Mouse (Mus musculus) adrenal gland, adult 2 months (tissue): ENCODE results near the gene Bmp2k. TPM values are rescaled to one million over a fixed set of nuclear protein-coding genes. Genes with fewer than 3 reads are reported as not detected.
A peak's percentile ranks its signal among the peaks of the same experiment; 100 is the strongest.

ENCODE experiments used
- DNase-seq: peaks from one replicate; pipeline ENCODE4 v3.0.0; 2021
- long read RNA-seq: library from polyadenylated mRNA; stranded (forward); transcript quantifications from one replicate; pipeline ENCODE4 v2.0.0, GENCODE M21; 2021
- polyA plus RNA-seq: library from polyadenylated mRNA; depleted of rRNA; stranded (reverse); fragments of >200 nt; gene quantifications from 2 replicates; pipeline ENCODE4 v1.2.3, GENCODE M21; 2012; rRNA removed
- total RNA-seq, 2 experiments: library from RNA; stranded (reverse); gene quantifications; 2 replicates each; pipeline ENCODE4 v1.2.3; 2021

Gene Bmp2k
- total RNA-seq = 10 to 100 TPM; 26.0 to 38.8 TPM
- 9.5 and 10.6 TPM in 2 replicates for polyA plus RNA-seq
- long read RNA-seq, transcript Bmp2k-202 (14 exons, 3,244 nt) = major isoform, 8 of 11 reads
- long read RNA-seq, partial matches to known transcripts = 2 of 11 reads
- long read RNA-seq, other reads (novel, unspliced or antisense) = 1 of 11 reads

DNA sequence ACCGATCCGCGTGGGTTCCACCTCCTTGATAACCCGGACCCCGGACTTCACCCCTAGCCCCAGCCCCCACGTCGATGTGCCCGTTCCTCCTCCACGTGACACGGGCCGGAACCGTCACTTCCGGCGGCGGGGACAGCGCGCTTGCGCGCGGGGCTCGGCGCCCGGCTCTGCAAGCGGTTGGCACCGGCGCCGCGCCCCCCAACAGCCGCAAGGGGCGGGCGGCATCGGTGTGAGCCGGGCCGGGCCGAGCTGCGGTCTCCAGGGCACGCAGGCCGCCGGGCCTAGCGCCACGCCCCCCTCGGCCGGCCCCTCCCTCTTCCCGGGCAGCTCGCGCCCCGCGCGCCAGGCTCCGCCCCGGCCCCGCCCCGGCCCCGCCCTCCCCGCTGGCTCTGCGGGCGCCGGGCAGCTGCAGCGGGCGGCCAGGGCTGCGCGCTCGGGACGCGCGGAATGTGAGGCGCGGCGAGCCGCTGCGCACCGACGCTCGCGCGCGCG lies at the start of gene Bmp2k:
Gene Bmp2k (plus strand): TSS at position 380 of the 492 bp plus-strand sequence.
- peak; percentile 97 for DNase-seq

DNA sequence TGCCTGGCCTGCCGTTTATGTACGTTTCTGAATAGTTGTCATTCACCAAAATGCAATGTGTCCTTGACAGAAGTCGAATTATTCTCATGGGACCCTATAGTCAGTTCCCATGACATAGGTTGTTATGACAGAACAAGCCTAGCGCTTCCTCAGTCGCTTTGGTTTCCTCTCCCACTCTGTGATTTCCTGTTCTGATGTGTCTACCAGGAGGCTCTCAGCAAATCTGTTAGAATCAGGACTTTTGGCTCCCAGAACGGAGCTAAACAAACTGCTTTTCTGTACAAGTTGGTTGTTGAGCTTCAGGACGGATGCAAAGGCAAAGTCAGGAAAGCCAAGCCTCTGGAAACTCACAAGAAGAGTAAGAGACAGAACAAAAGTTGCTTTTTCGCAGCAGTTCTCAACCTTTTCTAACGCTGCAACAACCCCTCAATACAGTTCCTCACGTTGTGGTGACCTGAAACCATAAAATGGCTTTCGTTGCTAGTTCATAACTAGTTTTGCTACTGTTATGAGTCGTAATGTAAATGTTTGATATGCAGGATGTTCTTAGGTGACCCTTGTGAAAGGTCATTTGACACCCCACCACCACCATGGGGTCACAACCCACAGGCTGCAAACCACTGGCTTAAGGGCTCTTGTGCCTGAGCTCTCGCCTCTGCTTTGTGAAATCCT lies 48.5 kb upstream of the Bmp2k start:
- no peak for DNase-seq

DNA sequence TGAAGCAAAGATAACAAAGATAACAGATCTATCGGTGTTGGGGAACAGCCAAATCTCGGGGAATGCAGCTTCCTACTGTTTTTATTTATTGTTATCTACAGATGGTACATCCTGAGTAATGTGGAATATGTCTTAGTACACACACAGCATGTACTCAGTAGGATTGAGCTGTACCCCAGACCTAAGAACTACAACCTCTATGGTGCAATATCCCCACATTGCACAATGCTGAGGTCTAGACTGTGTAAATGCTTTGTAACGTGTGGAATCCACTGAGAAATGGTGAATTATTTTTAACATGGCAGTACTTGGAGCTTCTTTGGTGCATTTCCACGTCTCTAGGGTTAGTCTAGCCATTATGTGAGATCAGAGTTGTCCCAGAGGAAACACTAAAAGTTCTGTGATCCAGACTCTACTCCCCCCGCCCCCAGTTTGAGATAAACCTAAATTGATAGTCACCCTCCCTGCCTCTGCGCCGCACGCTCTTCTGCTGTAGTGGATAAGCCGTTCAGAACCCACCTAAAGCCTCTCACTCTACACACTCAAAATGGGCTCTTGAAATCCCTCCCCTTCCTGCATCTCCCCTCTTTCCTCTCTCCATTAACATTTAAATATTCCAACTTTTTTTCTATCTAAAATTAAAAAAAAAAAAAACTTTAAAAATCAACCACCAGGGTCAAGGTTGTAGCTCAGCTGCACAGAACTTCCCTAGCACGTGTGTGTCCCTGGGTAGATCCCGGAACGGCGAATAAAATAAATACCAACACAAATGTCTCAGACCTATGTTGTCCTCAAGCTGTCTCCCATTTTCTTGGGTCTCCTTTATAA lies 47.4 kb upstream of the Bmp2k start:
- no peak for DNase-seq

DNA sequence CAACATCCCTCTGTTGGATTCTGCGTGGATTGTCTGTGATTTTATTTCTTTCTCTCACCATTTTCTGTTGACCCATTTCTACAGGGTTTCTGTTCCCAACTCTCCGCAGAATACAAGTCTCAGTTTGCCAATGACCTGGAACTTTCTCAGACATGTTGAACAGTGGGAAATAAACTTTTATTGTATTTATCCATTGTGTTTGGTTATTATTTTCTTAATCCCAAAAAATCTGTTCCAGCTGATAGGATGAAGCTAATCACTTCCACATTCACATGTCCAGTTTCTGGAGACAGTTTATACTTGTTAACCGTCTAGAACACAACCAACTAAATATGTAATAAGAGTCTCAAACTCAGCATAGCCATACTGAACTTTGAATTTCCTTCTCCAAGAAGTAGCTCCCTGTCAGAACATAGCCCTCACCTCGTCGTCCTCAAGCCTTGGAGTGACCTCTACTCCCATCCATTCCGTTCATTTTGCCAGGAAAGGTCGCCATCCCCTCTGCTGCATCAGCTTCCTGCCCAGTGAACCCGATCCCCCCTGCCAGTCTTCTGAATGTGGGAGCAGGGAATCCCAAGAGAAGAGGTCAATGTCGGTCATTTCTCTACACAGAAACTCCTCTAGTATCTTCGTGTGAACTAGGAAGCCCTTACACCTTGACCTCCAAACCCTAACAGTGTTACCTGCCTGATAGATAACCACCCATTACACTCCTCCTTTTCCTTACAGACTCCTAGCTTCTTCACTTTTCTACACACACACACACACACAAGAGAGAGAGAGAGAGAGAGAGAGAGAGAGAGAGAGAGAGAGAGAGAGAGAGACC lies 46.6 kb upstream of the Bmp2k start:
- no peak for DNase-seq

DNA sequence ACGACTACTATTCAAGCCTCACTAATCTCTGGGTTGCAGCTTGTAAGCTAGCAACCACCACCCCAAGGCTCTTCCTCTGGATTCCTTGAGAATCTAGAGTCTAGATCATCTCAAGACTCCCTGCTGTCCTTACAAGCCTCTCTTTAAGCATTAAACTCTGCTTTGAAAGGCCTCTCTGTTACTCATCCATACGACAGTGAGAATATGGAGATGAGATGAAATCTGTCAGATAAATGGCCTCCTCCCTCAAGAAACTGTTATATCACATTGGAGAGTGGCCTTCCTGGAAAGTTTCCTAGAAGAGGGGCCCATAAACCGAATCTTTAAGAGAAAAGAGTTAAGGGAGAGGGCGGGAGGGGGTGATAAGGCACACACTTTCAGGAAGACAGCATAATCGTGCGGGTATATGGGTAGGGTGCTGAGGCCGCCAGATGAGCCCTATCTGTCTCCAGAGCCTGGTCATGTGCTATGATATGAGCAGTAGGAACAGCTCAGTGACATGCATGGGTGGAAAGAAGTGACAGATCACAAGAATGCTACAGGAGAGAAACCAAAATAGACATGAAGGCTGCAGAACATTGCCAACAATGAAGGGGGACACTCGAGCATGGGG lies 45.9 kb upstream of the Bmp2k start:
- DNase-seq = no peak

DNA sequence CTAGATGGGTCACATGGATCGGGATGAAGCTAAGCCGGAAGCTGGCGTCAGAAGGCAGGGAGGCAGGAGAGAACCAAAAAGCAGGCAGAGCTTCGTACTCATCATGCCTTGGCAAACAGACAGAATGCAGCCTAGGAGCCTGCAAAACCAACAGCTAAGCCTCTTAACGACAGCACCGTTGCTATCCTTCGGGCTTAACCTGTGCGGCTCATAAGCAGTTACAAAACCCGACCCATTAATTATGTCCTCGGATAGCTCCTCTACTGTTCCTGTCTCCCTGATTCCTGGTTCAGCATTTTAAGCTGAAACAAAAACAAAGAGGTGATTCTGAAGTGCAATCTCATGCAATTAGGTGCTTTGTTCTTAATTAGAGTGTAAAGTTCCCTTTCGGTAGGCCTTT lies 43.4 kb upstream of the Bmp2k start:
- no peak for DNase-seq

DNA sequence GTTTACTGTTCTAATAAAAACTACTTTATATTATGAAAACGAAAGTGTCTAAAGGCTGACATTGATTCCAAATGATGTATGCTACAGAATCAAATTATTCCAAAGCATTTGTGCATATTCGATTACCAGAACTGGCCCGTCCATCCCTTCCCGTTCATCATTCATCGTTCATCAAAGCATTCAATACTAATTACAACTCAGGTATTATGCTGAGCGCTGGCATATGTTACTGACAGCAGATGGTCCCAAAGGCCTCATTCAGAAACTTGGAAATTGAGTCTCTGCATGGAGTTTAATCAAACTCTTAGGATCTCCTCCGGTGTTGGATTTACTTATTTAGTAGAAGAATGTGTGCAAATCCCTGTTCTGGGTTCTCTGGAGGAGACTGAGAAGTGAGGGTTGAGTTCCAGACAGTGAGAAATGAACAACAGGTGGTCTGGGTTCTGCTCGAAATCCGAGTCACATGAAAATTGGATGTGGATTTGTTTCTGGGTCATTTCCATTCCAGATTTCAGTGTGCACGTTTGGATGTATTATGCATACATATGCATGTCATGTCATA lies 42.9 kb upstream of the Bmp2k start:
- DNase-seq = no peak

DNA sequence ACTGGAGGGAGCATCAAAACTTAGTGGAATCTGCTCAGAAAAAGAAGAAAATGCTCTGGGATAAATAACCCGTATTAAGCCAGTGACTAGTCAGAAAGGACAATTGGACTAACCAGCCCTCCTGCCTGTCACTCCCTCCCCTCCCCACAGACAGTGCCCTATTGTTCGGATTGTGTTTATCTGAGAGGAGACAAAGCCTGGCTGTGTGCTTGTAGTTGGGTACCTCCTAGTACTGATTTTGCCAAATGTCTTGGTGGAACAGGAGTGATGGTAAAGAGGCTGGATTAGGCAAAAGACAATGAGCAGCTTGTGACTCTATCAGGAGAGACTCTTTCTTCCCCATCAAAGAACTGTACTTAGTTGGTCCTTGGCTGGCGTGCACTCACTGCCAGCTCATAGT lies 40.6 kb upstream of the Bmp2k start:
- DNase-seq = no peak

DNA sequence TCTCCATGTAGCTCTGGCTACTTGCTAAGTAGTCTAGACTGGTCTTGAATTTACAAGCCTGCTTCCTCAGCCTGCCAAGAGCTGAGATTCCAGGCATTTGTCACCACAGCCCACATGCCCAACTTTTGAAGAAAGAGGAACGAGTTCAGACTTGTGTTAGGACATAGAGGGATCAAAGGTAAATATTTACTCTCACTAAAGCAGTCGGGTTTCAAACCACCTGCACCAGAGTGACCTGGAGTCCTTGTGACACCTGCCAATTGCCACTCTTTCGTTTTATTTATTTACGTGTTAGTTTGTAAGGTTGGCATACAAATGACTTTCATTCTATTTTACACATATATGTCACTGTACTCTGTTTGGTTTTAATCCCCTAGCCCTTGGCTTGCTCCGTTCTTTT lies 36.4 kb upstream of the Bmp2k start:
- DNase-seq = no peak

DNA sequence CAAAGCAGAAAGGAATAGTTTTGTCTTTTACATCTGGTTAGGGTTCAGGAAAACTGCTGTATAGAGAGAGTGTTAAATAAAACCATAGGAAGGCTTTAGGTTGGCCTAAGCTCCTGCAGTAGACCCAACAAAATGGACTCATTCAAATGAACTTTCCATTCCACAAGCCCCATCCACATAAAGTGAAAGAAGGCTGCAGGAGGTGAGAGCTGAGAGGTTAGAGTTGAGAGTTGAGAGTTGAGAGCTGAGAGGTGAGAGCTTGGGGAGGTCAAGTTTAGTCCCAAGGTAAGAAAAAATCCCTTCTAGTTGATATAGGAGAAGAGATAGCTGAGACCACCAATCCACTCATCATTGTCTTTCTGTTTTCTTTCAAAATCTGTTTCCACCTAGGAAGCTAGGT lies 35.6 kb upstream of the Bmp2k start:
- no peak for DNase-seq

DNA sequence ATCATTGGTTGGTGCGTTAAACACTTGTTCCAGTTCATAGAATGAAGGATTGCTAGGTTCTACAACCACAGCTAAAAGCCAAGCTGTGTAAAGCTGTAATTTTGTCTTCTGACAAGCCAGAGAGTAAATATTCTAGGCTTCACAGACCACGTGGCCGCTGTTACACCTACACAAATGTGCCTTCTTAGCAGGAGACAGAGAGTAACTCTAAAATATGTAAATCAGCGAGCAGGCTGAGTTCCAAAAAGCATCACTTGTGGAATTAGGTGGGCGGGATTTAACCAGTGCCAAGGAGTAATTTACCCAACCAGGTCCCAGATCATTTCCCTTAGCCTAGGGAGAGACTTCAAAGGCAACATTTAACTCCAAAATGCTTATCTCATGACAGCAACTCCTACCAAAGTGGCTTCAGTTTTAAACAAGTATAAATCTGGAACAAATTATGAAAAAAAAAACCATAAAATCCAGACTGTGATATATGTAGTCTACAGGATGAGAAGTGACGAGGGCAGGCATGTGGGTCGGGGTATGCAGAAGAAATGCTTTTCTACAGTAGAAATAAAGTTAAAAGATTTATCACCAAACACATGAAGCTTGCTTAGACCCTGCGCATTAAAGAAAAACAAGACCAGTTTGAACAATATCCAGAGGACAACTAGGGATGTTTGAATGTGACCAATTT lies 35.1 kb upstream of the Bmp2k start:
- DNase-seq = no peak

DNA sequence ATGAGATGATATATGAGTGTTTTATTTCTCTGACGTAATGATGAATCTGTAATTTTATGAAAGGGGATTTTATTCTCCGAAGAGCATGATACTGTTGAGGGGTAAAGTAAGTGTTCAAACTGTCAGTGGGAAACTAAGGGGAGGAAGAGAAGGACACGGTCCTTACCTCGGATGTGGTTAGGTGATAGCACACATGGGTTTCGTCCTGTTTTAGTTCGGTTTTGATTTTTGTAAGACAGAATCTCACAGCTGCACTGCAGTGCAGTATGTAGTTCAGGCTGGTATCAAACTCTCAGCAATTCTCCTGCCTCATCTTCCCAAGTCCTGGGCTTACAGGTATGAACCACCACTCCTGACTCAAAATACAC lies 34.6 kb upstream of the Bmp2k start:
- no peak for DNase-seq

DNA sequence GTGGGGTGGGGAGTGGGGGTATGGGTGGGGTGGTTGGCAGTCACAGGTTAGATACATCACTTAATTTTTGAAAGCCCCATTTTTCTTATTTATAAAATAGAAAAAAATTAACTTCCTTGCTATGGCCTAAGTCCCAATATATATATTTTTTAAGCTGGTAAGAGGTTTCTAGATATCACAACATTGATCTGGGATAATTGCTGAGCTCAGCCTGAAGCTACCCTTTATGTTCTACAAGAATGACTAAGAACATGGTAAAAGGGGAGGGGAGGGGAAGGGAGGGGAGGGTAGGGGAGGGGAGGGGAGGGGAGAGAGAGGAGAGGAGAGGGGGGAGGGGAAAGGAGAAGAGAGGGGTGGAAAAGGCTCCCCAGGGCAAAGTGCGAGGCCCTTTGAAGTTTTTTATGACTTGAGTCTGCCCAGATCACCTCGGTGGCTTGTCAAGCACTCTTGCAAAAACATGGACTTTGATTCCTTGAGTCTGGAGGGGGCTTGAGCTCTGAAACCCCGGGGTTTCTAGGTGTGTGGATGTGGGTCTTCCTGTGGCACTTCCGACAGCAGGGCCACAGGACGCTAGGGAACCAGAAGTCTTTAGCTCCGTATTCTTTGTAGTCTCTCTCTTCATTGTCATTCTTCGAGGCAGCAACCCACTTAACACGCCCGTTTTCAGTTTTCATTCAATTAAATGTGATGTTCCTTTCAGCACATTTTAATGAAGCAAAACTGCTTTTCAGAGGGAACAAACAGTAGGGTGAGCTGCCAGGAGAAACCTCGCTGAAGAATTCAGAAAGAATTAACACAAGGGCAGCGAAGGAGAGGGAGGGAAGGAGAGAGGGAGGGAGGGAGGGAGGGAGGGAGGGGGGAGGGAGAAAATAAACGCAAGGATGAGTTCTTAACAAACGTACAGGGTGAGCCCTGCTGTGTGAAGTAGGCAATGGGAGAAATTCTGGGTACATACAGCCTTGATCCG lies 33.1 kb upstream of the Bmp2k start:
- peak; percentile 22 for DNase-seq

DNA sequence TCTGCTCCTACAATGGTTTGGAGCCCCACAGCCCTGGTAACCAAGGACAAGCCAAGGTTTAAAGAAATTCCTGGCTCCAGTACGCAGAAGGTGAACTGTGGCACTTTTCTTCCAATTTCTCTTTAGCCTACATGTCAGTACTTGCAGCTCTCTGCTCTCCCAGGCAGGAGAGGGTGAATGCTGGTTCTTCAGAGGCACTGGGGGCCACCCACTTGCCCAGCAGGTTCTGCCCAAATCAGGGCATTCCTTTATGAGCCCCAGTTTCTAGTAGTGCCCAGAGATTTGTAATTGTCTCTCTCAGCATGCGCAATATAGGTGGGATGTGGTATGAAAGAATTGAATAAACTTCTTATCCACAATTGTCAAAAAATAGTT lies 32.5 kb upstream of the Bmp2k start:
- DNase-seq = no peak

DNA sequence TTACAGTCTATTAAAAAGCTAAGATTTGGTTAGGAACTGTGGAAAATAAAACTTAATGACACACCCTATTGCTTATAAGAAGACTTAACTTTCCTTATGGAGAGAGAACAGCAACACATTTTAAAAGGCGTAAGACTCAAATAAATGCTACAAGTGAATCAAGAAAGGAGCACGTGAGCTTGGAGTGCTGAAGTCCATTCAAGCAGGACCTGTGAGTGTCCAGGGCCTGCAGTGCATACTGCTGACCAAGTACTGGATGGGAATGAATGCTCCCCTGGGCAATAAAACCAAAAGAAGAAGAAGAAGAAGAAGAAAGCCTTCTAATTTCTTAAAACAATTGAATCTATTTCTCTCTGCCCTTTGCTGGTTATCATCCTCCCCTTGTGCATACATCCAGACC lies 32.0 kb upstream of the Bmp2k start:
- DNase-seq = no peak

DNA sequence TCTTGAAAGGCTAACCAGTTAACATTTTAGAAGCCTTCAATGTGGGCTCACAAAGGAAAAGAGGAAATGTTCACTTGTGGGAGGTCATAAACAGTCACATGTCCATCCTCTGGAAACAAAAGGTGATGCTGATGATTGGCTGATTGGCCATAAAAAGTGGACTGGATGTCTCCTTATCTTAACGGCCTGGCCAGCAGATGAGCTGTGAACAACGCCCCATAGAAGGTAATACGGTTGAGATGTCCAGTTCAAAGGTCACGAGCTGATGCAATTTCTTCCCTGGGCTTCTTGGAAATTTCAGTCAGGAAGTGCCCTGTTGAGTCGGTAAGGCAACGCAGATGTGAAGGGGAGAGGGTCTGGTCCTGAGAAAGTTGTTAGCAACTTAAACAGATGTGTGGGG lies 28.9 kb upstream of the Bmp2k start:
- no peak for DNase-seq

DNA sequence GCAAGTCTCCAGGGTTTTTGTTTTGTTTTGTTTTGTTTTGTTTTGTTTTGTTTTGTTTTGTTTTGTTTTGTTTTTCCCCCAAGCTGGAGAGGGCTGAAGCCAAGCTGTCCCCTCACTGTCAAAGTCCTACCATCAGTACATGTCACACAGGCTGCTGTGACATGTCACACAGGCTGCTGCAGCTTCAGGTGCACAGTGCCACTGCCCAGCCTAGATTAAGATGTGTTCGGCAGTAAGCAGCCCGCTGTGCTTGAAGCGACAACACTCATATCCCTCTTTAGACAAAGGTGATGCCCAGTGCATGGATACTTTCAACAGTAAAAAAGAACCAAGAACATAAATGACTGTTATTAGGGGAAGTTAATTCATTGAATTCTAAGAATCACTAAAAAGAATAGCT lies 28.5 kb upstream of the Bmp2k start:
- DNase-seq = no peak

DNA sequence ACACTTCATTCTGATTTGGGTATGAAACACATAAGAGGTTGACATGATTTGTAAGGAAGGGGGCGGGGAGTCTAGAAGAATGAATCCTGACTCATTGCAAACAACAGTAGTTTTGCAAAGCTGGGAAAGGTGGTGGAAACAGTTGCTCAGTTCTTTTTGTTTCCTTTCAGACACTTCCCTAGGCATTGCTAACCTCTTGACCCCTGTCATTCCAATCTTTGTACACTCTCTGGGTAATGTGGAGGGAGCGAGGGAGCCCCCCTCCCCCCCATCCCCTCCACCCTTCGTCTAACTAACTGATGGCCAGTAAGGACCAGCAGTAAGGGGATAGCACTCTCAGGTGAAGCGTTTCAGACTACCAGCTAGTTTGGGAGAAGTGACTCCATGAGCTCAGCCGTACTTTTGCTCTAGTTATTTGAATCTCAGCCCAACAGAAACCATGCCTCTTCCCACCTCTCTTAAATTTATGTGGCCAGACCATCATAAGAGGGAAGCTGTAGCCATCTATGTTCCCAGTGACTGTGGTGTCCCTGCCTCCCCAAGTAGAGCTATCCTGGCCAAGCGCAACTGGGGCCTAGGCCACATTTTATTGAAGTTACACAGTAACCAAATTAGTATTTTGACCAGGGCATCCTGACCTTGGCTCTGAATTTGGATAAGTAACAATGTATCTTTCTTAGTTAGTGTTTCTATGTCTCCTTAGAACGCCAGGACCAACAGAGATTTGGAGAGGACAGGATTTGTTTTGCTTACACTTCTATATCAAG lies 27.6 kb upstream of the Bmp2k start:
- DNase-seq = no peak

DNA sequence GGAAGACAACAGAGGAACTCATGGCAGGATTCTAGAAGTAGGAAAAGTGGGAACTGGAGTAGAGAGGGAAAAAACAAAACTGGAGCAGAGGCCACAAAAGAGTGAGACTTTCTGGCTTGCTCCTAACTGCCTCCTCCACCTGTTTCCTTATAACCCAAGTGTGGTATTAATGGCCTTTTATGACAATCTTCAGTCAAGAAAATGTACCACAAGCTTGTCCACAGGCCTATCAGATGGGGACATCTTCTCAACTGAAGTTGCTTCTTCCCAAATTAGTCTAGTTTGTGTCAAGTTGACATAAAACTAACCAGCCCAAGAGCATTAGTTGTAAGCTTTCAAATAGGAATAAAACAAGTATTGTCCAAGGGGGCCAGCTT lies 27.0 kb upstream of the Bmp2k start:
- DNase-seq = no peak
